Mouse (Mus musculus): Measurements from ENCODE around the gene Tbpl2. TPM values are rescaled to one million over a fixed set of nuclear protein-coding genes. Genes with fewer than 3 reads are reported as not detected.

Gene Tbpl2
- polyA plus RNA-seq (2012; rRNA removed) = not detected in 2 replicates

DNA sequence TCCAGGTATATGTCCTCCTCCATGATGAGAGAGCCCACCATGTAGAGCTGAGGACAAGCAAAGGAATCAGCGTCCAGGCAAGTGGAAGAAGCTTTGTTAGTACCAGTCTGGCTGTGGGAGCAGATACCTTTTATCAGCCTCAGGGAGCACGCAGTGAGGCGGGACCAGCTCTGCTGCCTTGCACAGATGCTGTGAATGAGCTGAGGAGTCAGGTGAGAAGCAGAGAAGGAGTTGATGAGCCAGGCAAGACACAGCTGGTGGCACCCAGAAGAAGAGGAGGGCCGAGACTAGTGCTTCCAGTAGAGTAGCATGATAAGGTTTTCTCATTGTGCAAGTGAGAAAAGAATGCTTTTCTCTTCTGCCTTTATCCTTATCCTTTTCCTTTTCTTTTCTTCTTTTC, at the start of gene Tbpl2:
Gene Tbpl2 (minus strand): TSS at position 101 of the 400 bp plus-strand sequence.
- H3K4me3 ChIP-seq (ENCODE audit: insufficient read depth, low read length) = no peak within 1 kb of the TSS
- H3K4me1 ChIP-seq (ENCODE audit: control insufficient read depth, insufficient read depth, low read length) = no peaks in the 10 kb centered on the region
- no peak within 1 kb of the TSS for H3K27ac ChIP-seq (ENCODE audit: insufficient read depth, low read length)
- TF ChIP-seq CTCF (IDR thresholded peaks at IDR 0.05; ENCODE audit: extremely low read depth, insufficient read depth, low read length) (no peak), POLR2A (IDR thresholded peaks at IDR 0.05; ENCODE audit: extremely low read depth, insufficient read depth, low read length) (no peak)

DNA sequence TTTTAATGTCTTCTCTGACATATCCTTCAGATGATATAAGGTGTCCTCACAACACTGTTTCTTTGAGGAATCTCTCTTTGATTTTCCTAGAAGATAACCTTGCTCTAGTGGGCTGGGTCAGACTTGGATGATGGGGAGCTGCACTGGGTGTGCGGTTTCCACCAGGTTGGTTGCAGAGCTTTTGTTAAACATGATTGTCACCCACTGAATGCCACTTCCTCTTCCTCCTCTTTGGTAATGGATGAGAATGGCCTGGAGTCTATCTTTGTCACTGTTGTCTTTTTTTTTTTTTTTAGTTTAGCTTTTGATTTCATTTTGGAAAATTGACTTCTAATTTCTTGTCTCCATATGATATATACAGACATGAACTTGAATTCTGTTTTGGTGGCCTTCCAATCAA, 38.0 kb upstream of the Tbpl2 start:
- H3K27ac ChIP-seq (ENCODE audit: insufficient read depth, low read length) = no peak overlapping the region
- H3K4me3 ChIP-seq (ENCODE audit: insufficient read depth, low read length) = no peak overlapping the region
- TF ChIP-seq CTCF (IDR thresholded peaks at IDR 0.05; ENCODE audit: extremely low read depth, insufficient read depth, low read length) (no peak), POLR2A (IDR thresholded peaks at IDR 0.05; ENCODE audit: extremely low read depth, insufficient read depth, low read length) (no peak)
- H3K4me1 ChIP-seq (ENCODE audit: control insufficient read depth, insufficient read depth, low read length) = no peaks in the 10 kb centered on the region

DNA sequence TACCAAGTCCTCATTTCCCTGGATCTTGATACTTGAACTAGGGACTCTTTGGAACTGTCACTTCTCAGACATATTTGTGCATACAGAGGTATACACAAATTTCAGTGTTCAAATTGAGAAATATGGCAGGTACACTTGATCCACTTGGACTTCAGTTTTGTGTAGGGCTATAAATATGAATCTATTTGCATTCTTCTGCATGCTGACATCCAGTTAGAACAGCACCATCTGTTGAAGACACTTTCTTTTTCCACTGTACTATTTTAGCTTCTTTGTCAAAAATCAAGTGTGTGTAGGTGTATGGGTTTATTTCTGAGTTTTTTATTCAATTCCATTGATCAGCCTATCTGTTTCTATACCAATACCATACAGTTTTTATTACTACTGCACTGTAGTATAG, 12.7 kb upstream of the Tbpl2 start:
- Histone ChIP-seq H3K27ac (ENCODE audit: insufficient read depth, low read length) (no peak overlapping the region), H3K4me1 (ENCODE audit: control insufficient read depth, insufficient read depth, low read length) (no peaks in the 10 kb centered on the region)

DNA sequence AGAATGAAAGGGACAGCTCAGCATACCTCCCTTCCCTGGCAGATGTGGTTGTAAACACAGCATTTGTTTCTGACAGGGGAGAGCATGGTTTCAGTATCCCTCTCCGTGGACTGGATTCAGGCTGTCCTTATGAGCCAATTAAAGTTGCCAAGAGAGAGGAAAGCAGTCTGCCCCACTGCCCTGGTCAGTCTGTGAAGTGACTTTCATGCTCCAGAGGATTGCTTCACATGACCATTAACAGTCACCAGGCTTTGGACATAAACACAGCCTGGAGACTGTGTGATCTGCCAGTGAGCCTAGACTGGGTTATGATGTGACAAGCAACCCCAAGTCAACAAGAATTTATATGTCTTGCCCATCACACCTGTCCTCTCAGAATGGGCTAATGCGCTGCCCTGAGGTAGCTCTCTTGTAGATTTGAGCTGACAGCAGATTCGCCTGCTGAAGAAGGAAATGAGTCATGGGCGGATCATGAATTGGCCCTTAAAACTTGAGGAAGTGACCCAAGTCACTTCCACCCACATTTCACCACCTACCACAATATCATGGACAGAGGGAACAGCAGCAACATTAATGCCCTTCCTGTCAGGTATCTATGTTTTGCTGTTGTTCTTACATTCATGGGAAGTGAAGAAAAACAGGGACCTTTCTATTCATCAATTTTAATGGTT, 7.4 kb upstream of the Tbpl2 start:
- Histone ChIP-seq H3K27ac (ENCODE audit: insufficient read depth, low read length) (no peak overlapping the region), H3K4me1 (ENCODE audit: control insufficient read depth, insufficient read depth, low read length) (no peaks in the 10 kb centered on the region), H3K4me3 (ENCODE audit: insufficient read depth, low read length) (no peak overlapping the region)
- TF ChIP-seq CTCF (IDR thresholded peaks at IDR 0.05; ENCODE audit: extremely low read depth, insufficient read depth, low read length) (no peak), POLR2A (IDR thresholded peaks at IDR 0.05; ENCODE audit: extremely low read depth, insufficient read depth, low read length) (no peak)

More for the DNA sequence above, 12.7 kb upstream of the Tbpl2 start:
- H3K4me3 ChIP-seq (ENCODE audit: insufficient read depth, low read length) = no peak overlapping the region
- no peak for TF ChIP-seq POLR2A (IDR thresholded peaks at IDR 0.05; ENCODE audit: extremely low read depth, insufficient read depth, low read length)
- TF ChIP-seq CTCF (IDR thresholded peaks at IDR 0.05; ENCODE audit: extremely low read depth, insufficient read depth, low read length) = no peak

DNA sequence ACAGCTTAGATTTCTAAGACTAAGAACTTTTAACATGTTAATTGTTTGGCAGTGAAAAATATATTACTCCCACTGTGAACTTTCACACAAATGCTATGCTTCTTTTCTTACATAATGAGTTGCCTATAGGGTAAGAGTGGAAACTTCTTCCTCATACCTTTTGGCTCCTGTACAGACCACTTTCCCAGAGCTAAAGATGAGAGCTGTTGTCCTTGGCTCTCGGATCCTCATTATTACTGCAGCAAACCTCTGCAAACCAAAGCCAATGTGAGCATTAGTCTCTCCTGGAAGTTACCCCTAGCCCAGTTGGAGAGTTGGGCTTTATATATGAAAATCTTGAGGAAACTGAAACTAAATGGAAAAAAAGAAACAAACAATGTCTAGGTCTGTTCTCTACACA, 5.5 kb downstream of the Tbpl2 start:
- no peak overlapping the region for H3K27ac ChIP-seq (ENCODE audit: insufficient read depth, low read length)
- H3K4me1 ChIP-seq (ENCODE audit: control insufficient read depth, insufficient read depth, low read length) = no peaks in the 10 kb centered on the region
- no peak for TF ChIP-seq CTCF (IDR thresholded peaks at IDR 0.05; ENCODE audit: extremely low read depth, insufficient read depth, low read length)
- no peak for TF ChIP-seq POLR2A (IDR thresholded peaks at IDR 0.05; ENCODE audit: extremely low read depth, insufficient read depth, low read length)
- no peak overlapping the region for H3K4me3 ChIP-seq (ENCODE audit: insufficient read depth, low read length)

DNA sequence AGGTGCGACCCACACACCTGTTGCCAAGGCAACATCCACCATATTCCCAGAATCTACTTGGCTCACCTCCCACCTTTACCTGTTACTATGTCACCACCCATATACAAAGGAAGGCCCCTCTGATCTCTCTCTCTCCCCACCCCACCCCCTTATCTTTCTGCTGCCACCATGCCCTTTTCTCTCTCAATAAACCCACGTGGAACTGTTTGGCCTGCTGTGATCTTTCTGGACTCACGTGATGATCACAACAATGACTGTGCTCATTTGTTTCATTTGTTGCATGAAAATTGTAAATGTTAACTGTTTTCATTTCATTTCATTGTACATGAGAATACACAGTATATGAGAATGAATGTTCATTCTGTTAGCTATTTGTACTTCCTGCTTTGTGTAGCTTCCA, 45.9 kb downstream of the Tbpl2 start:
- H3K4me1 ChIP-seq (ENCODE audit: control insufficient read depth, insufficient read depth, low read length) = no peaks in the 10 kb centered on the region; the same call in 1 of the 2 replicates
- no peak for TF ChIP-seq POLR2A (IDR thresholded peaks at IDR 0.05; ENCODE audit: extremely low read depth, insufficient read depth, low read length)
- TF ChIP-seq CTCF (IDR thresholded peaks at IDR 0.05; ENCODE audit: extremely low read depth, insufficient read depth, low read length) = no peak
- no peak overlapping the region for H3K4me3 ChIP-seq (ENCODE audit: insufficient read depth, low read length)
- H3K27ac ChIP-seq (ENCODE audit: insufficient read depth, low read length) = no peak overlapping the region

DNA sequence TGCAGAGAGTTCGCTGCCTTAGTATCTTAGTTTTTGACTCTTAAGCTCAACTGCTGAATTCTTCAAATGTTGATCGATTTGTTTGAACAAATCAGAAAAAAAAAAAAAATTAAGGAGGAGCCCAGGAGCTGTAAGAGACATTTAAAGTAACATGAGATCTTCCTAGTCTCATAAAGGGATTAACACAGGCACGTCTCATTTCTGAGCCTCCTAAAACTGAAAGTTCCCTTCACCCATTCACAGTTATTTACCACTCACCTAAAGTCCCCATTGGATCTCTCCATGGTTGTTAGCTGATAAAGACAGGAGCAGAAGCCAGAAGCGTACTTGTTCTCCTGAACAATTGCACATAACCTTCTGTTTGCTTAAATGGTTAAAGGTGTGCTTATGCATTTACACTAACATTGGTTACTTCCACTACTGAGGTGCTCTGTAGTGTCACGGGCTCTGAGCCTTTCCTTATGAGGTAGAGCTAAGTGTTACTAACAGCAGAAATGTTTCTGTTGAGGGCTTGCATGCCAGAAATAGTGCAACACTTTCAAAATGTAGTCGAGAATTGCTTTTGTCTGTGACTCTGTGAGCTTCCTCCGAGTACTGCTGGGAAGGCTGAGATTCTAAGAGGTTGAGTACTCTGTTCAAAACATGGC, 46.9 kb downstream of the Tbpl2 start, which contains the start of gene Hnmt:
Gene Hnmt (minus strand): TSS at position 51 of the 647 bp plus-strand sequence.
- no peaks in the 10 kb centered on the region; the same call in 1 of the 2 replicates for H3K4me1 ChIP-seq (ENCODE audit: control insufficient read depth, insufficient read depth, low read length)
- TF ChIP-seq POLR2A (IDR thresholded peaks at IDR 0.05; ENCODE audit: extremely low read depth, insufficient read depth, low read length) = no peak
- TF ChIP-seq CTCF (IDR thresholded peaks at IDR 0.05; ENCODE audit: extremely low read depth, insufficient read depth, low read length) = no peak
- peak within 1 kb of the TSS; percentile 75 for H3K4me3 ChIP-seq (ENCODE audit: insufficient read depth, low read length)
- peak within 1 kb of the TSS; percentile 76 for H3K27ac ChIP-seq (ENCODE audit: insufficient read depth, low read length)

DNA sequence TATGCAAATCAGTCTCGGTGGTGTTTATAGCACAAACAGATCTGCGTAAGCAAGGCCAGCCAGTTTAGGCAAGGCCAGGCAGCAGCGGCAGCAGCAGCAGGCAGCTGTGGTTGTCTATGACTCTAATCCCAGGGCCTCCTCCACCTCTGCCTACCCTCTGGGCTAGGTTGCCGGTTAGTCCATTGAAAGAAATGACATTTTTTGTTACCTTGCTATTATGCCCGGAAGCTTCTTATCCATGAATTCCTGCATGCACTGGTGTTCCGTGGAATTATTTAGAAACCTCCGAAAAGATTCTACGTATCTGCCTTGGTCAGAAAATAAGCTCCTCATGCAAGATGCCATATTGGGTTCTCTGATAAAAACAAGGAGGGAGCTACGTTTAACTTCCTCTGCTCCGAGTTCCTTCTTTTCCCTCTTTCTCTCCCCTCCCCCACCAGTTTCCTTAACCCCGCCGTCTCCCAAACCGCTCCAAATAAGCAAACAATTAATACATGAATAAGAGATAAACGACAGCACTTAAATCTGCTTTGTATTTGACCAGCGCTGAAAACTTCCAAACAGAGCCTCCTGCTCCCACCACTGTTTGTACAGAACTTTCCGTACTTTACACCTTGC, 47.8 kb downstream of the Tbpl2 start:
- peak overlapping the region; percentile 76 for H3K27ac ChIP-seq (ENCODE audit: insufficient read depth, low read length)
- H3K4me1 ChIP-seq (ENCODE audit: control insufficient read depth, insufficient read depth, low read length) = no peaks in the 10 kb centered on the region; the same call in 1 of the 2 replicates
- TF ChIP-seq CTCF (IDR thresholded peaks at IDR 0.05; ENCODE audit: extremely low read depth, insufficient read depth, low read length) (no peak), POLR2A (IDR thresholded peaks at IDR 0.05; ENCODE audit: extremely low read depth, insufficient read depth, low read length) (peak; percentile 79)

DNA sequence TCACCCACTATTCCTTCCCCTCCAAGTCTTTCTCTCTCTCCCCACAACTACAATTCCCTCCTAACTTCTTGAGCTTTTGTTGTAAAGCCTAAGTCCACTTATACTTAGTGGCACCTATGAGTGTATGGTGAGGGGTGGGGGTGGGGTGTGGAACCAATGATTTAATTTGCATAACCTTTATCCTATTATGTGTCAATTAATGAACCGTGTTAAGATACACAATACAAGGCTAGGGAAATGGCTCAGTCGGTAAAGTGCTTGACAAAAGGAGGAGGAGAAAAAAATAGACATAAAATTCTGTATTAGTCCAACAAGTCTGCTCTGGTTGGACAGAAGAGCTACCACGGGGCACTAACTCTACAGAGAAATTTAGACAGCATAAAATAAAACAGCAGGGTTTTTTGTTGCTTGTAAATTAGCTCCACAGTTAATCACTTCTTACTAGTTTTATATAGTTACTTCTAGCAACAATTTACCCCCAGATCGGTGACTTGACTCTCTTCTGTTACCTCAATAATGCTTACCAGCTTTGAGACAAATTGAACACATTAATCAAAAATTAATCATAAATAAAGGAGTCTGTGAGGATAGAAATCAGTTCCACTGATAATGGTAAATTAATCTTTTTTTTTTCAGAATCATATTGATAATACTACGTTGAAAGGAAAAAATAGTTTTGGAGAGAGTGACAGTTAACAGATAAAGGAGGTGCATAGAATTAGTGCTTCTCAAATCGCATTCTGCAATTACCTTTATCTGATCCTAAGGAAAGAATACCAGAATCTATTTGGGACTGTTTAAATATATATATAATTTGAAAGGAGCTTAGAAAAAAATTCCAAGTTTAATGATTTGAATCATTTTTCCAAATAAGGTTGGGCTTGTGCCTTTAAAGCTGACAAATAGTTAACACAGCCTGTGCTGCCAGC, 48.6 kb downstream of the Tbpl2 start:
- no peak for TF ChIP-seq CTCF (IDR thresholded peaks at IDR 0.05; ENCODE audit: extremely low read depth, insufficient read depth, low read length)
- no peak for TF ChIP-seq POLR2A (IDR thresholded peaks at IDR 0.05; ENCODE audit: extremely low read depth, insufficient read depth, low read length)
- Histone ChIP-seq H3K4me3 (ENCODE audit: insufficient read depth, low read length) (peak overlapping the region; percentile 75), H3K27ac (ENCODE audit: insufficient read depth, low read length) (no peak overlapping the region), H3K4me1 (ENCODE audit: control insufficient read depth, insufficient read depth, low read length) (no peaks in the 10 kb centered on the region; the same call in 1 of the 2 replicates)

More for the DNA sequence above, 47.8 kb downstream of the Tbpl2 start:
- peak overlapping the region; percentile 75 for H3K4me3 ChIP-seq (ENCODE audit: insufficient read depth, low read length)
